Mouse (Mus musculus) cortical plate, adult 2 months (tissue): ENCODE data around the gene Syngr4.

Experiments
- CTCF ChIP-seq: fragments of 200-500 bp; IDR thresholded peaks from 2 replicates; pipeline ENCODE4 v1.5.1; 2011; ENCODE audit warnings: mild to moderate bottlenecking, control low read depth, low read length; ENCODE audit not compliant: insufficient read depth; ENCODE audit errors: extremely low read depth
- POLR2A ChIP-seq: fragments of 200-500 bp; IDR thresholded peaks from 2 replicates; pipeline ENCODE4 v1.6.1; 2011; ENCODE audit warnings: mild to moderate bottlenecking, low read length, control low read depth; ENCODE audit not compliant: insufficient read depth; ENCODE audit errors: extremely low read depth

- TF ChIP-seq POLR2A = 0 out of 2 replicates have a peak, but pooled peaks have one; percentile 19
- TF ChIP-seq CTCF = no peak
Measured at GRCm38 (mm10) chr7:45916056-45917003, 19.8 kb upstream of the Syngr4 start.
